Mouse (Mus musculus) embryonic facial prominence, embryonic 11.5 days (tissue): ENCODE measurements around the gene Spast. TPM values are rescaled to one million over a fixed set of nuclear protein-coding genes. Genes with fewer than 3 reads are reported as not detected.
"Not testable (repeated sequence)": the region's sequence is repeated elsewhere in the genome, so short reads cannot be mapped to it uniquely, and the experiment has no call there.

Source experiments
- ATAC-seq: fragments of 200-750 bp; cut with Nextera tagmentation; replicated peaks from 2 replicates; pipeline ENCODE4 v1.8.0; 2017; ENCODE audit warnings: low read depth; ENCODE audit not compliant: insufficient number of reproducible peaks, low FRiP score, low TSS enrichment
- DNase-seq: peaks from one replicate; pipeline ENCODE4 v3.0.0-alpha.2; 2015; ENCODE audit warnings: low spot score
- H3K27ac ChIP-seq: fragments of 300-500 bp; sonication (generic); replicated peaks from 2 replicates; pipeline ENCODE4 v1.5.1; 2014; ENCODE audit warnings: mild to moderate bottlenecking, low read depth, low read length, control low read depth
- H3K27me3 ChIP-seq: fragments of 300-500 bp; sonication (generic); 2 replicates; pipeline ENCODE4 v1.6.1; 2014; ENCODE audit warnings: mild to moderate bottlenecking, low read length, moderate library complexity, mixed read lengths; ENCODE audit not compliant: control insufficient read depth, insufficient read depth
- H3K36me3 ChIP-seq: fragments of 300-500 bp; sonication (generic); replicated peaks from 2 replicates; pipeline ENCODE4 v1.6.1; 2014; ENCODE audit warnings: low read depth, mild to moderate bottlenecking, low read length, moderate library complexity, mixed read lengths; ENCODE audit not compliant: control insufficient read depth, insufficient read depth
- H3K4me1 ChIP-seq: fragments of 300-500 bp; sonication (generic); 2 replicates; pipeline ENCODE4 v1.6.1; 2014; ENCODE audit warnings: low read length, mixed read lengths; ENCODE audit not compliant: control insufficient read depth, insufficient read depth
- H3K4me2 ChIP-seq: fragments of 300-500 bp; sonication (generic); 2 replicates; pipeline ENCODE4 v1.6.1; 2014; ENCODE audit warnings: low read depth, mild to moderate bottlenecking, control low read depth, low read length, moderate library complexity
- H3K4me3 ChIP-seq: fragments of 300-500 bp; sonication (generic); 2 replicates; pipeline ENCODE4 v1.5.1; 2014; ENCODE audit warnings: low read depth, low read length, control low read depth
- H3K9ac ChIP-seq: fragments of 300-500 bp; sonication (generic); replicated peaks from 2 replicates; pipeline ENCODE4 v1.6.1; 2014; ENCODE audit warnings: mild to moderate bottlenecking, control low read depth, low read length
- H3K9me3 ChIP-seq: fragments of 300-500 bp; sonication (generic); replicated peaks from 2 replicates; pipeline ENCODE4 v1.6.1; 2016; ENCODE audit warnings: mild to moderate bottlenecking, low read length, inconsistent platforms, mixed read lengths; ENCODE audit not compliant: control insufficient read depth
- WGBS: fragments of 180-500 bp; shearing (Covaris S2); extraction: QIAGEN DNeasy Blood & Tissue Kit; methylation state at CpG from one replicate; pipeline ENCODE4 v1.1.7; 2014; 5-methylcytosine and 5-hydroxymethylcytosine counted together
- polyA plus RNA-seq: library from polyadenylated mRNA; unstranded; fragments of >200 nt; fragmentation: Nextera tagmentation; extraction: Ambion mirVana; gene quantifications from 2 replicates; pipeline ENCODE4 v1.2.1, GENCODE M21; 2014

Spast gene
- polyA plus RNA-seq, 1 experiment from 2014 or later = 41.3 TPM

GRCm38 (mm10) chr17:74316309-74316863 lies 22.4 kb upstream of the Spast start:
- Histone ChIP-seq H3K4me3 (peak overlapping the region; percentile 73), H3K9ac (peak overlapping the region; percentile 78), H3K27me3 (no peaks in the 10 kb centered on the region), H3K4me1 (no peaks in the 10 kb centered on the region), H3K27ac (peak overlapping the region; percentile 89), H3K4me2 (peak overlapping the region; percentile 67), H3K36me3 (no peaks in the 10 kb centered on the region), H3K9me3 (no peaks in the 10 kb centered on the region)
- ATAC-seq (peak; percentile 91), DNase-seq (peak; percentile 91)
- 0% methylated on average over 48 of the region's 48 CpGs for WGBS

GRCm38 (mm10) chr17:74318721-74319120 lies 20.1 kb upstream of the Spast start:
- no peaks in the 10 kb centered on the region for H3K36me3 ChIP-seq
- no peak overlapping the region for H3K4me2 ChIP-seq
- no peaks in the 10 kb centered on the region for H3K27me3 ChIP-seq
- no peak overlapping the region for H3K4me3 ChIP-seq
- no peak overlapping the region for H3K27ac ChIP-seq
- no peaks in the 10 kb centered on the region for H3K9me3 ChIP-seq
- H3K4me1 ChIP-seq = no peaks in the 10 kb centered on the region
- H3K9ac ChIP-seq = no peak overlapping the region
- no peak for DNase-seq
- no peak for ATAC-seq
- 91% methylated on average over 6 of the region's 6 CpGs for WGBS

GRCm38 (mm10) chr17:74322400-74323054 lies 16.3 kb upstream of the Spast start:
- peak; percentile 23 for DNase-seq
- ATAC-seq = no peak
- H3K4me1 ChIP-seq = no peaks in the 10 kb centered on the region
- H3K4me2 ChIP-seq = no peak overlapping the region
- no peaks in the 10 kb centered on the region for H3K36me3 ChIP-seq
- no peaks in the 10 kb centered on the region for H3K9me3 ChIP-seq
- no peak overlapping the region for H3K27ac ChIP-seq
- H3K9ac ChIP-seq = no peak overlapping the region
- no peaks in the 10 kb centered on the region for H3K27me3 ChIP-seq
- no peak overlapping the region for H3K4me3 ChIP-seq
- WGBS = 53% methylated on average over 5 of the region's 5 CpGs

GRCm38 (mm10) chr17:74323844-74324243 lies 14.9 kb upstream of the Spast start, which contains the start of gene Dpy30:
Dpy30 (minus strand) TSS chr17:74323944.
- DNase-seq = no peak

GRCm38 (mm10) chr17:74327195-74327594 lies 11.6 kb upstream of the Spast start:
- DNase-seq, H3K9me3 ChIP-seq, ATAC-seq, H3K4me3 ChIP-seq, H3K4me1 ChIP-seq, H3K4me2 ChIP-seq, H3K27ac ChIP-seq, H3K36me3 ChIP-seq, H3K27me3 ChIP-seq, H3K9ac ChIP-seq: not testable (repeated sequence)
- WGBS = 84% methylated on average over 7 of the region's 7 CpGs

More at GRCm38 (mm10) chr17:74323844-74324243, 14.9 kb upstream of the Spast start, which contains the start of gene Dpy30:
- 71% methylated on average over 2 of the region's 2 CpGs for WGBS
- Histone ChIP-seq H3K27me3 (no peaks in the 10 kb centered on the region), H3K9me3 (no peaks in the 10 kb centered on the region), H3K4me1 (no peaks in the 10 kb centered on the region), H3K27ac (no peak within 1 kb of the TSS), H3K4me3 (no peak within 1 kb of the TSS), H3K36me3 (no peaks in the 10 kb centered on the region), H3K9ac (no peak within 1 kb of the TSS), H3K4me2 (no peak within 1 kb of the TSS)
- ATAC-seq = no peak

GRCm38 (mm10) chr17:74328146-74328545 lies 10.6 kb upstream of the Spast start:
- not testable (repeated sequence) for ATAC-seq, H3K4me2 ChIP-seq, H3K4me3 ChIP-seq, H3K9me3 ChIP-seq, H3K4me1 ChIP-seq, H3K9ac ChIP-seq, H3K27ac ChIP-seq, H3K36me3 ChIP-seq, H3K27me3 ChIP-seq
- WGBS = 39% methylated on average over 2 of the region's 2 CpGs
- DNase-seq = peak; percentile 70

- Histone ChIP-seq H3K27me3 (no peaks in the 10 kb centered on the region), H3K9me3 (no peaks in the 10 kb centered on the region), H3K9ac (no peak overlapping the region), H3K4me3 (no peak overlapping the region), H3K4me1 (no peaks in the 10 kb centered on the region), H3K27ac (no peak overlapping the region), H3K4me2 (no peak overlapping the region), H3K36me3 (no peaks in the 10 kb centered on the region)
- no peak for DNase-seq
- WGBS = 77% methylated on average over 9 of the region's 9 CpGs
- ATAC-seq = no peak
Measured at GRCm38 (mm10) chr17:74331049-74331676, 7.6 kb upstream of the Spast start.
